Mouse (Mus musculus) heart, embryonic 10.5 days (tissue): ENCODE measurements around the gene Notch2. TPM values are rescaled to one million over a fixed set of nuclear protein-coding genes. Genes with fewer than 3 reads are reported as not detected.

ENCODE experiments used
- DNase-seq: peaks from one replicate; pipeline ENCODE4 v3.0.0-alpha.2; 2017; ENCODE audit warnings: low spot score
- H3K27ac ChIP-seq: fragments of 300-500 bp; sonication (generic); 2 replicates; pipeline ENCODE4 v1.5.1; 2016; ENCODE audit warnings: mild to moderate bottlenecking
- H3K27me3 ChIP-seq: fragments of 300-500 bp; sonication (generic); 2 replicates; pipeline ENCODE4 v1.6.1; 2016; ENCODE audit warnings: mild to moderate bottlenecking; ENCODE audit not compliant: poor library complexity, insufficient read depth, severe bottlenecking
- H3K36me3 ChIP-seq: fragments of 300-500 bp; sonication (generic); 2 replicates; pipeline ENCODE4 v1.6.1; 2016; ENCODE audit warnings: mild to moderate bottlenecking, moderate library complexity
- H3K4me1 ChIP-seq: fragments of 300-500 bp; sonication (generic); 2 replicates; pipeline ENCODE4 v1.6.1; 2016; ENCODE audit warnings: mild to moderate bottlenecking
- H3K4me3 ChIP-seq: fragments of 300-500 bp; sonication (generic); 2 replicates; pipeline ENCODE4 v1.5.1; 2016; ENCODE audit warnings: mild to moderate bottlenecking, moderate library complexity
- H3K9me3 ChIP-seq: fragments of 300-500 bp; sonication (generic); 2 replicates; pipeline ENCODE4 v1.6.1; 2016; ENCODE audit warnings: mild to moderate bottlenecking, moderate library complexity
- WGBS: fragments of 180-500 bp; shearing (Covaris S2); methylation state at CpG from one replicate; pipeline ENCODE4 v1.1.7; 2016; 5-methylcytosine and 5-hydroxymethylcytosine counted together
- polyA plus RNA-seq: library from polyadenylated mRNA; unstranded; fragments of >200 nt; fragmentation: Nextera tagmentation; extraction: Ambion mirVana; gene quantifications from 2 replicates; pipeline ENCODE4 v1.2.1, GENCODE M21; 2016

The Notch2 gene
- polyA plus RNA-seq, 1 experiment from 2014 or later = 16.8 TPM

DNA sequence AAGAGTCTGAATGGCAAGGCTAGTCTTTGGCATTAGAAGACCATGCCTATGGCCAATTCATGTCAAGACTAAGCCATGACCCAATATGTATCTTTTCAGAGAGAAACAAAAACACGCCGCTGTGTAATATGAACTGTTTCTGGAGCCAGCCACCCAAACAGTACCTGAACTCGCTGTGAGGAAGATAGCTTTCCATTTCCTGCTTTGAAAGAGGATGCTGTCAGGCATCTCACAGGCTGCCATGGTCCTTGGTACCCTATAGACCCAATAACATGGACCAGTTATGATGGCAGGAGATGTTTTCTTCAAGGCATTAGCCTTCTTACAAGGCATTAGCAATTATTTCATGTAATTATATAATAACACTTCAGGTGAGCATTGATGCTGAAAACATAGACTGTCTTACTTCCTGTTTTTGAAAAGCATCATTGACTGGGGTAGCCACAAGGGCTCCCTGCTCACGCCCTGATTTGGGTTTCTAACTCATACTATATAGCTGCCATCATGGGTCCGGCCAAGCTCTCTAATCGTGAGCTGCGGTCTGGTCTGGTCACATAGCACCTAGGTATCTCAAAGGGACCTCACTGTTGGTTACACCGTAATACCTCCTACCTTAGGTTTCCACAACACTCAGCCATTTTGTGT is 32.5 kb upstream of the Notch2 start:
- Histone ChIP-seq H3K4me3 (no peak overlapping the region), H3K4me1 (peaks cover 10% of the 10 kb centered on the region; the same call in 1 of the 2 replicates), H3K36me3 (no peaks in the 10 kb centered on the region), H3K9me3 (no peaks in the 10 kb centered on the region), H3K27me3 (0 out of 2 replicates have a peak, but pooled peaks cover 5% of the 10 kb centered on the region), H3K27ac (no peak overlapping the region)
- DNase-seq = no peak
- WGBS = 87% methylated on average over 8 of the region's 8 CpGs

DNA sequence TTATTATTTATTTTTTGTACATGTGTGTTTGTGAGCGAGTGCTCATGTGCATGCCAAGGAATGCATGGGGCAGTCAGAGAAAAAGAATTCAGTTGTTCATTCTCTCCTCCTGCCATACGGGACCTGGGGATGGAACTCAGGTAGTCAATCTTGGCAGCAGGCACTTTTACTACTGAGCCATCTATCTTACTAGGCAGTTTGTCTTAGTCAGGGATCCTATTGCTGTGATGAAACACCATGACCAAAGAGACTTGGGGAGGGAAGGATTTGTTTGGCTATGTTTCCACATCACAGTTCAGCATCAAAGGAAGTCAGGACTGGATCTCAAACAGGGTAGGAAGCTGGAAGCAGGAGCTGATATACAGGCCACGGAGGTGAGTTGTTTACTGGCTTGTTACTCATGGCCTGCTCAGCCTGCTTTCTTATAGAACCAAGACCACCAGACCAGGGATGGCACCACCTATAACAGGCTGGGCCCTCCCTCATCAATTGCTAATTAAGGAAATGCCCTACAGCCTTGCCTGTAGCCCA is 31.9 kb upstream of the Notch2 start:
- H3K36me3 ChIP-seq = no peaks in the 10 kb centered on the region
- no peak overlapping the region for H3K27ac ChIP-seq
- H3K27me3 ChIP-seq = 0 out of 2 replicates have a peak, but pooled peaks cover 5% of the 10 kb centered on the region
- H3K9me3 ChIP-seq = no peaks in the 10 kb centered on the region
- WGBS = 73% methylated on average over 3 of the region's 3 CpGs
- DNase-seq = no peak
- no peak overlapping the region for H3K4me3 ChIP-seq
- H3K4me1 ChIP-seq = peaks cover 10% of the 10 kb centered on the region; the same call in 1 of the 2 replicates

DNA sequence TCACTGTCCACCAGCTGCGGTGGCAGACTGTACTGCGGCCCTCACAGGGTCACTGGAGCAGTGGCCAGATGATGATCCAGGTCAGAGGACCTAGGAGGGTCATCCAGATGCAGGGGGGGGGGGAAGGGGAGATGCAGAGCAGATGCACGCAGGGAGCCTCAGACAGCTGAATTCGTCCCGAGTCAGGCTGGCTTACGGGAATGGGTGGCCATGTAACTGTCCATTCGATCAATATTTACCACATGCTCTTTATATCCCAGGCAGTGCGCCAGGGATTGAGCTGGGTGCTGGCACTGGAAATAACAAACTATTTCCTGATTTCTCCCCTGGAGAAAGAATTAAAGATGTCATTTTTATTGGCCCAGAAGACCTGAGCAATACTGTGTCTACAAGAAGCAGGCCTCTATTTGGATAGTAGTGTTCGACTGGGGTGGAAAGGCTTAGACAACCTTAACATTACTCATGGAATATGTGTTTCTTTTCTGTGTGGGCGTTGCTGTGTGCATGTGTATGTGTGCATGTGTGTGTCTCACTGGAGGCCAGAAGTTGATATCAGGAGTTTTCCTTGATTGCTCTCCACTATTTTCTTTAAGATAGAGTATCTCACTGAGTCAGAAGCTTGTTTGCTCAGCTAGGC is 28.3 kb upstream of the Notch2 start:
- WGBS = 82% methylated on average over 10 of the region's 10 CpGs
- Histone ChIP-seq H3K36me3 (no peaks in the 10 kb centered on the region), H3K27ac (no peak overlapping the region), H3K4me1 (no peaks in the 10 kb centered on the region), H3K4me3 (no peak overlapping the region), H3K27me3 (no peaks in the 10 kb centered on the region), H3K9me3 (no peaks in the 10 kb centered on the region)
- no peak for DNase-seq

DNA sequence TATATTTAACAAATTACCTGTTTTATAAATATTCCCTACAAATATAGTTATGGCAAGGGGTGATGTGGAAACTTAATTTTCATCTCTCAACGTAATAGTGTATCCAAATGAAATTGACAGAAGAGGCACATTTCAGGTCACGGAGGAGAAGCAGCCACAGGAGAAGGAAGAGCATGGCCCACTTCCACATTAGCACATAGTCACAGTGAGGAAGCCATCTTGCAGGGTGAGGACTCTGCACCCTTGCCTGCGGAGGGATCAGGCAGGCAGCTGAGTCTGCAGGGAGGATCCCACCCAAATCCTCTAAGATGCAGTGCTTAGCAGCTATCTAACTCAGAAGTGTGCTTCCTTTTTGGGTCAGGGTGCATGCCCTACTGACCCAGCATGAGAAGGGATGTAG is 27.6 kb upstream of the Notch2 start:
- 78% methylated on average over 3 of the region's 3 CpGs for WGBS
- H3K27ac ChIP-seq = no peak overlapping the region
- DNase-seq = no peak
- H3K27me3 ChIP-seq = no peaks in the 10 kb centered on the region
- no peaks in the 10 kb centered on the region for H3K9me3 ChIP-seq
- no peak overlapping the region for H3K4me3 ChIP-seq
- no peaks in the 10 kb centered on the region for H3K36me3 ChIP-seq
- H3K4me1 ChIP-seq = no peaks in the 10 kb centered on the region

DNA sequence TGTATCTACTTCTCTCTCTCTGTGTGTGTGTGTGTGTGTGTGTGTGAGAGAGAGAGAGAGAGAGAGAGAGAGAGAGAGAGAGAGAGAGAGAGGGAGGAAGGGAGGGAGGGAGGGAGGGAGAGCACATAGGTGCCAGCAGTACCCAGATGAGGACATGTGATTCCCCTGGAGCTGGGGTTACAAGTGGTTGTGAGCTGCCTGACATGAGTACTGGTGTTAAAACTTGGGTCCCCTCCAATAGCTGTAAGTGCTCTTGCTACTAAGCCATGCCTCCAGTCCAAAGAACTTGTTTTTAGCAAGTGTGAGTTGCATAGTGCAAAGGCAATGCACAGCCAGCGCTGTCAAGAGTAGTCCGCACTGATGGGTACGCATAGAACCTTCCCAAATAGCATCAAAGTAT is 26.2 kb upstream of the Notch2 start:
- Histone ChIP-seq H3K27me3 (no peaks in the 10 kb centered on the region), H3K27ac (no peak overlapping the region), H3K4me3 (no peak overlapping the region), H3K36me3 (no peaks in the 10 kb centered on the region), H3K9me3 (no peaks in the 10 kb centered on the region), H3K4me1 (no peaks in the 10 kb centered on the region)
- no peak for DNase-seq
- WGBS = 86% methylated on average over 3 of the region's 3 CpGs

DNA sequence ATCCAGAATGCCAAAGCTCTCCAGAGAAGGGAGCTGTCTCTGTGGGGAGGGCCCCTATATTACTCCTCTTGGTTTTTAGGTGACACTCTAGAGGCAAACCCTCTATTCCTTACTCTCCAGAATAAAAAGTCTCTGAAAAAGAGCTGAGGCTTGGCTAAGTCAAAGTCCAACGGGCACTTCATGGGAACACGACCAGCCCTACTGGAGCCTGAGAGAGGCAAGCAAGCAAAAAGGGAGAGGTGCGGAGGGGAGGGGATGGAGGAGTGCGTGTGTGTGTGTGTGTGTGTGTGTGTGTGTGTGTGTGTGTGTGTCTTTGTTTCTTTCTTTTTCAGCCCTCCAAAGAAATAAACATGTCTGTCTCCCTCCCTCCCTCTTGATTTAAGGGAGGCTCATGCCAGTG is 24.6 kb upstream of the Notch2 start:
- Histone ChIP-seq H3K4me1 (no peaks in the 10 kb centered on the region), H3K27me3 (no peaks in the 10 kb centered on the region), H3K36me3 (no peaks in the 10 kb centered on the region), H3K4me3 (no peak overlapping the region), H3K9me3 (no peaks in the 10 kb centered on the region), H3K27ac (no peak overlapping the region)
- WGBS = 80% methylated on average over 4 of the region's 4 CpGs
- no peak for DNase-seq

DNA sequence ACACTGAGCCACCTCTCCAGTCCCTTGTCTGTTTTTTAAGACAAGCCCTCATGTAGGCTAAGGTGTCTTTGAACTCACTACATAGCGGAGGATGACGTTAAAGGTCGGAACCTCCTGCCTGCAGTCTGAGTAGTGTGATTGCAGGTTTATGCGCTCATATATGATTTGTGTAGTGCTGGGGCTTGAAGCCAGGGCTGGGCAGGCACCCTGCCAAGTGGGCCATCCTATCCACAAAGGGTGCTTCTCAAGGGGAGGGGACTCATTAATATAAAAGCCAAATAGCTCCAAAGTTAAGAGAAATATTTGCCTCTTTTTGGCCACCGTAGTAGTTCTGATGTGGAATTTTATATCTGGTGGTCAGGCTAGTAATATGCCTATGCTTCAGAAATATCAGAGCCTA is 22.8 kb upstream of the Notch2 start:
- Histone ChIP-seq H3K4me1 (no peaks in the 10 kb centered on the region), H3K27ac (no peak overlapping the region)
- no peak for DNase-seq

DNA sequence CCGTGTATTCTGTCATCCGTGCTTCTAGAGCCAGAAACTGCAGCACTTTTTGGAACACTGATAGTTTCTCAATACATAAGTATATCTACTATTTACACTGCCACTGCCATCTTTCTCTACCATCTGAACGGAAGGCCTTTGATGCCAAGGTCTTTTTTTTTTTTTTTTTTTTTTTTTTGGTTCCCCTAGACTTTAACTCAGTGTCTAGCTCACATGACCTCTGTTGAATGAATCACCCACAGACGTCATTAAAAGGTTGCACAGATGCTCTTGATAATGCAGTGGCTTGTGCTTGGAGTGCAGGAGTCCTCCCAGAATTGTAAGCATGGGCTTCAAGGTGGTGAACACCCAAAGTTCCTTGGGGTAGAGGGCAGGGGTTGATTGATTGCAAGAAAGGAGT is 21.0 kb upstream of the Notch2 start:
- Histone ChIP-seq H3K36me3 (no peaks in the 10 kb centered on the region), H3K9me3 (no peaks in the 10 kb centered on the region), H3K4me1 (no peaks in the 10 kb centered on the region), H3K4me3 (no peak overlapping the region), H3K27ac (no peak overlapping the region), H3K27me3 (no peaks in the 10 kb centered on the region)
- DNase-seq = no peak
- WGBS = 67% methylated on average over 4 of the region's 4 CpGs

More for the DNA sequence above, 22.8 kb upstream of the Notch2 start:
- H3K4me3 ChIP-seq = no peak overlapping the region
- 92% methylated on average over 5 of the region's 5 CpGs for WGBS
- no peaks in the 10 kb centered on the region for H3K9me3 ChIP-seq
- no peaks in the 10 kb centered on the region for H3K36me3 ChIP-seq
- no peaks in the 10 kb centered on the region for H3K27me3 ChIP-seq

DNA sequence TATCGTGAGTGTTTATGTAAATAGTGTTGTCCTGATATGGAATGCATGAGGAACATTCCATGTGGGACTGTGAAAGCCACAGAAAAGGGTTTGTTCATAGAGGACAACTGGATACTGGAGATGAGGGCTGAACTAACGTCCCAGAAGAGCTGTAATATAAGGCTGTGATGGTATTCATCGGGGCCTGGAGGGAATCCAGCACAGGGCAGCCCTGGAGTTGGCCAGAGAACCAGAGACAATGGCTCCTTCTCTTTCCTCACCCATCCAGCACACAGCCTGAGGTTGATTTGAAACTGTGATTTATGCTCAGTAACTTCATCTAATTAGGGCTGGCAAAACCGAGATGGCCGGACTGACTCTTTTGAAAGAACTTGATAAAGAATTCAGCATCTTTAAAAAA is 20.1 kb upstream of the Notch2 start:
- Histone ChIP-seq H3K27me3 (no peaks in the 10 kb centered on the region), H3K36me3 (no peaks in the 10 kb centered on the region), H3K9me3 (no peaks in the 10 kb centered on the region), H3K4me3 (no peak overlapping the region), H3K4me1 (no peaks in the 10 kb centered on the region), H3K27ac (no peak overlapping the region)
- WGBS = 74% methylated on average over 5 of the region's 5 CpGs
- no peak for DNase-seq

DNA sequence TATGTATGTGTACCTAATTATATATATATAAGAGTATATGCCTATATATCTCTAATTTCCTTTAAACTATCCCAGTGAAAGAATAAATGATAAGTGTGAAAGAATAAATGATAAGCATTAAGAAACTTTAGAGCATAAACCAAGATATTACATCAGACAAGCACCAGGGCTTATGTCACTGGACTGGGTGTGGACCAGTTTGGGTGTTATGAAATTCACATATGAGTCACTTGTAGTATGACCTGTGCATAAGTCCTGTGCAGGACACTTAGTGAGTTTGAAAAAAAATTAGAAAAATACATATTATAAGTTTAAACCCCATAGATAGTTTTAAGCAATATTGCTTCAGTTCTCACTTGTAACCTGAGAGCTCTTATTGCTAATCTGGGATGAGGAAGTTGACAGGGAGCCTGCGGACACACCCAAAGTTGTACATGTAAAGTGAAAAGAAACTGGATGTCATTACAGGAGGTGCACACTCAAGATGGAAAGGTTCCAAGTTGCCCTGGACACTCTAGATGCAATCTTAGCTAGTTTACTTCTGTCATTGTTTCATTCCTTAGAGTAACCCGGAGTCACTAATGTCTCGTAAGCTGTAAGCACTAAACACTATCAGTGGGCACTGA is 19.3 kb upstream of the Notch2 start:
- Histone ChIP-seq H3K27me3 (no peaks in the 10 kb centered on the region), H3K4me3 (no peak overlapping the region), H3K9me3 (no peaks in the 10 kb centered on the region), H3K27ac (no peak overlapping the region), H3K36me3 (no peaks in the 10 kb centered on the region), H3K4me1 (no peaks in the 10 kb centered on the region)
- no peak for DNase-seq
- 85% methylated on average over 3 of the region's 3 CpGs for WGBS

DNA sequence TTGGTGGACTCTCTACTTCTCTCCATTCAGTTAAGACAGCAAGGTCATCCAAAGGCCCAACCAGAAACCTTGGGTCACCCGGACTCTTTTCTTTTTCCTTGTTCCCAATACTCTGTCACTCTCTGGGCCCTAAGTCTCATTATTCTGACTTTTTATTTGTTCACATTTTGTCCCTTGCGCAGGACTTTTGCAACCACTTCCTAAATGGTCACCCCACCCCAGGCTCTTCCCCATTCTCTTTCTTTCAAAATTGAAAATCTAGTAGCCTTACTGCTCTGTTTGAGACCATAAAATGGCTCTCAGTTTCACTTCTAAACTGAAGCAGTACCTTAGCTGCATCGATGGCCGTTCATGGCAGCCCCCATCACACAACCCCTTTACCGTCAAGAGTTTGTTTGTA is 18.5 kb upstream of the Notch2 start:
- H3K36me3 ChIP-seq = no peaks in the 10 kb centered on the region
- H3K4me3 ChIP-seq = no peak overlapping the region
- no peaks in the 10 kb centered on the region for H3K27me3 ChIP-seq
- 84% methylated on average over 5 of the region's 5 CpGs for WGBS
- no peaks in the 10 kb centered on the region for H3K4me1 ChIP-seq
- no peak overlapping the region for H3K27ac ChIP-seq
- no peaks in the 10 kb centered on the region for H3K9me3 ChIP-seq
- DNase-seq = no peak

DNA sequence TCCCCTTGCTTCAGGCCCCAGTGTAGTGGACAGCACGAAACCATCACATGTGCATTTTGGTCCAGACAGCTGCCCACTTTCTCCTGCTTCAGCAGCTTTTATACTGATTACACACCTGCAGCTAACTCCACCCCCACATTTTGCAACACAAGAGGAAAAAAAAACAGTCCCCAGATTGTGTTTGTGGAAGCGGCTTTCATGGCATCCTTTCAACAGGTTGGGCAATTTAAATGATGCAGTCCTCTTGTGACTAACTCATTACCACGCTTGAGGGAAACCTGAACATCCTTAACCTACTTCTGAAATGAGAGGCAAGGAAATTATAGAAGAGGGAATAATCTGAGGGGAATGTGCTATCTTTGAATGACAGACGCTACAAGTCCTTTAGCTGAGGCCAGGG is 15.0 kb upstream of the Notch2 start:
- no peaks in the 10 kb centered on the region for H3K9me3 ChIP-seq
- H3K36me3 ChIP-seq = no peaks in the 10 kb centered on the region
- WGBS = 73% methylated on average over 4 of the region's 4 CpGs
- DNase-seq = no peak
- H3K27me3 ChIP-seq = no peaks in the 10 kb centered on the region
- no peak overlapping the region for H3K27ac ChIP-seq
- no peaks in the 10 kb centered on the region for H3K4me1 ChIP-seq
- H3K4me3 ChIP-seq = no peak overlapping the region

DNA sequence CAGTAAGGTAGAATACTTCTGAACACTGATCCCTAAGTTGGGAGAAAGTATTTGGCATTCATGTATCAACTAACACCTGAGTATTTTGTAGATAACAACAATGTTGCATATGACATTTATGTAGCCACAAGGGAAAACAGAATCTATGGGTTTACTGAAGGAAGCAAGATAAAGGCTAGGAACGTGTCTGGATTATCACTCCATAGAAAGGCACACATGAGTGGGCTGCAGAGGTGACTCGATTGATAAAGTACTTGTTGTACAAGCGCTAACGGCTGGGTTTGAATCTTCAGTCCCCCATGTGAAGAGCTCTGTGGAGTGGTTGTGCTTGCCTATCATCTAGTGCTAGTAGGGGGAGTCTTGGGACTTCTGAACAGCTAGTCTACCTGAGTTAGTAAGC is 9.8 kb upstream of the Notch2 start:
- Histone ChIP-seq H3K4me3 (no peak overlapping the region), H3K36me3 (no peaks in the 10 kb centered on the region), H3K27ac (no peak overlapping the region), H3K27me3 (0 out of 2 replicates have a peak, but pooled peaks cover 5% of the 10 kb centered on the region), H3K9me3 (no peaks in the 10 kb centered on the region), H3K4me1 (no peaks in the 10 kb centered on the region)
- 38% methylated on average over 4 of the region's 4 CpGs for WGBS
- DNase-seq = no peak
